Mouse (Mus musculus) neural tube, embryonic 14.5 days (tissue): ENCODE measurements at regions not wholly inside any gene's neighbourhood (a gene's known extent, or its start where the extent isn't known, plus 50 kb on each side); places are given as distances from the start of the nearest gene placed in this dataset.

ENCODE experiments used
- ATAC-seq: fragments of 200-750 bp; cut with Nextera tagmentation; 2 replicates; pipeline ENCODE4 v1.8.0; 2017; ENCODE audit warnings: low read depth, mild to moderate bottlenecking, moderate TSS enrichment, moderate library complexity
- H3K27ac ChIP-seq: fragments of 300-500 bp; sonication (generic); 2 replicates; pipeline ENCODE4 v1.5.1; 2014; ENCODE audit warnings: low read depth, mild to moderate bottlenecking, control low read depth, low read length, moderate library complexity, mixed read lengths
- H3K27me3 ChIP-seq: fragments of 300-500 bp; sonication (generic); 2 replicates; pipeline ENCODE4 v1.6.1; 2014; ENCODE audit warnings: low read length; ENCODE audit not compliant: control insufficient read depth, insufficient read depth
- H3K36me3 ChIP-seq: fragments of 300-500 bp; sonication (generic); 2 replicates; pipeline ENCODE4 v1.6.1; 2014; ENCODE audit warnings: low read length, mixed read lengths; ENCODE audit not compliant: control insufficient read depth, insufficient read depth
- H3K4me1 ChIP-seq: fragments of 300-500 bp; sonication (generic); 2 replicates; pipeline ENCODE4 v1.6.1; 2014; ENCODE audit warnings: low read length; ENCODE audit not compliant: control insufficient read depth, insufficient read depth
- H3K4me2 ChIP-seq: fragments of 300-500 bp; sonication (generic); 2 replicates; pipeline ENCODE4 v1.6.1; 2014; ENCODE audit warnings: mild to moderate bottlenecking, low read depth, low read length, control low read depth
- H3K4me3 ChIP-seq: fragments of 300-500 bp; sonication (generic); 2 replicates; pipeline ENCODE4 v1.5.1; 2014; ENCODE audit warnings: low read depth, low read length, control low read depth, mixed read lengths
- H3K9ac ChIP-seq: fragments of 300-500 bp; sonication (generic); replicated peaks from 2 replicates; pipeline ENCODE4 v1.6.1; 2014; ENCODE audit warnings: low read depth, mild to moderate bottlenecking, control low read depth, low read length, mixed read lengths
- H3K9me3 ChIP-seq: fragments of 300-500 bp; sonication (generic); 2 replicates; pipeline ENCODE4 v1.6.1; 2016; ENCODE audit warnings: low read length; ENCODE audit not compliant: control insufficient read depth
- WGBS: fragments of 180-500 bp; shearing (Covaris S2); extraction: QIAGEN DNeasy Blood & Tissue Kit; methylation state at CpG from one replicate; pipeline ENCODE4 v1.1.7; 2014; 5-methylcytosine and 5-hydroxymethylcytosine counted together

DNA sequence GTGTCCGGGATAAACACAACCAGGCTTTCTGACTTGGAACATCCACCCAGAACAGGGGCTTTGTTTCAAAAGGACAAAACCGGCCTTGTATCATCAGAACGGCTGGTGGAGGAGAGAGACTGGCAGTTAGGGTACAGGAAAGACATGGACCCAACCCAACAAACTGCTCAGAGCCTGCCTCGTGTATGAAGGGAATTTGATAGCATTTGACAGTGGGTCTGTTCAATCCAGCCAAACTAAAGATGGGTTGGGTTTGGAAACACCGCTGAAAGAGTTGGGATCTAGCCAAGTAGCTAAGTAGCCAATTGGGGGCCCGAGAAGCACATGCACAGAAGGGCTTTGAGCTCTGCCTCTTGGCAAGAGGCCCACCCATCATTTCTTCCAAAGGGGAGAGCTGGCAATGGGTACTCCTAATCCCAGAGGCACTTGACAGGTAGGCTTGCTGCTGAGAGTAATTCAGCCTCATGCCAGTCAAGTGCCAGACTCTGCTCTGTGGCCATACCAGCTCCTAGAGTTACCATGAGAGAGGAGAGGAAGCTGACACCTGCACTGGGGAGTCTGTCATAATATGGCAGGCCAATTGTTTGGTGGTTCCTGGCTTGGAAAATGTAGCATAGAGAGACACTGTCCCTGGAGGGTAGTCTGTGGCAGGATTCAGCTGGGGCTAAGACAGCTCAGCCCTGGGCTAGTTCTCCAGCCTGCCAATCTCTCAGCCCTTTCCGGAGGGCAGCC lies 231.1 kb upstream of the Slc24a2 start:
- H3K9me3 ChIP-seq: no peaks in the 10 kb centered on the region
- no peak overlapping the region for H3K4me2 ChIP-seq
- no peak overlapping the region for H3K9ac ChIP-seq
- ATAC-seq: peak; percentile 91
- no peaks in the 10 kb centered on the region for H3K36me3 ChIP-seq
- no peaks in the 10 kb centered on the region for H3K27me3 ChIP-seq
- H3K4me3 ChIP-seq: no peak overlapping the region
- H3K4me1 ChIP-seq: no peaks in the 10 kb centered on the region
- H3K27ac ChIP-seq: no peak overlapping the region
- WGBS: 51% methylated on average over 7 of the region's 7 CpGs

DNA sequence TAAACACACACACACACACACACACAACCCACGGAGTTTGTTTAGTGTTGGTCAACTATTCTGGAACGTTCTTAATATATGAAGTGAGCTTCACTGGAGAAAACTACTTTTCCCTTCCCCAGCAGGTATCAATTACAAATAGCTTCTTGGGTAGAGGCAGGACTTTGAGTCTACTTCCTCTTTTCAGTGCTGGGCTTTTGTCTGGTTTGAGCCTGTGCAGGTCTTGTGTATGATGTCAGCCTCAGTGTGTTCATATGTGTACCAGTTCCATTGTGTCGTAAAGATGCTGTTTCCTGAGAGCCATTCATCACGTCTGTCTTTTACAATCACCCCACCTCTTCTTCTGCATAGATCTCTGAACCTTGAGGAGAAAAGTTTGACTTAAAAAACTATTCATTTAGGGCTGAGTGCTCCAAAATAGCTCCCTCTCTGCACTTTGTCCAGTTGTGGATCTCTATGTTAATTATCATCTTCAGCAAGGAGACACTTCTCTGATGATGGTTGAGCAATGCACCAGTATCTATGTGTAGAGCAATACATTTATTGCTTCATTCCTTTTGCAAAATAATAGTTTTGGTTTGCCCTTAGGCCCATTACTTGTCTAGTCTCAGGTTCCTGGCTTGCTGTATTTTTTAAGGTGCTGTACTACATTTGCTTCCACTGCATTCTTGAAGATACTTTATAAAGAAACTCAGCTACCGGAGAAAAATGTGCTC lies 225.7 kb upstream of the Slc24a2 start:
- H3K27me3 ChIP-seq: no peaks in the 10 kb centered on the region
- no peak for ATAC-seq
- 87% methylated on average over 5 of the region's 5 CpGs for WGBS

DNA sequence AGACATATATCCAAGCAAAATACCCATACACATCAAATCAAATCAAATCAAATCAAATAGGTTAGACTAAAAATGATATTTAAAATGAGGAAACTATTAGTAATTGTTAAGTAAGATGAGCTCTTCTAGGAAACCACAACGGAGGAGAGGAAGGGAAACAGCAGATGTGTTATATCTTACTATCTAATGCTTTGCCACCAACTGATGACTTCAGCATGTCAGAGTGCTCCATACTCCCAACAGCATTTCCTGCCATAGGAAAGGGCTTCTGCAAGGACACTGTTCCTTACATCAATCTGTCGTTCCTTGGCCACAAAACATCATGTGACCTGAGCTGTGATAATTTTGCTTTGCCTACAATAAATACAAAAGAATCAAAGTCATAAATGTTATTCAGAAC lies 221.8 kb upstream of the Slc24a2 start:
- no peak for ATAC-seq
- Histone ChIP-seq H3K27ac (no peak overlapping the region), H3K9me3 (no peaks in the 10 kb centered on the region), H3K4me3 (no peak overlapping the region), H3K36me3 (no peaks in the 10 kb centered on the region), H3K27me3 (no peaks in the 10 kb centered on the region), H3K4me1 (no peaks in the 10 kb centered on the region), H3K9ac (no peak overlapping the region), H3K4me2 (no peak overlapping the region)
- 92% methylated on average over 2 of the region's 2 CpGs for WGBS

More for the DNA sequence above, 225.7 kb upstream of the Slc24a2 start:
- Histone ChIP-seq H3K4me3 (no peak overlapping the region), H3K9ac (no peak overlapping the region), H3K4me1 (no peaks in the 10 kb centered on the region), H3K4me2 (no peak overlapping the region), H3K27ac (no peak overlapping the region), H3K9me3 (no peaks in the 10 kb centered on the region), H3K36me3 (no peaks in the 10 kb centered on the region)

DNA sequence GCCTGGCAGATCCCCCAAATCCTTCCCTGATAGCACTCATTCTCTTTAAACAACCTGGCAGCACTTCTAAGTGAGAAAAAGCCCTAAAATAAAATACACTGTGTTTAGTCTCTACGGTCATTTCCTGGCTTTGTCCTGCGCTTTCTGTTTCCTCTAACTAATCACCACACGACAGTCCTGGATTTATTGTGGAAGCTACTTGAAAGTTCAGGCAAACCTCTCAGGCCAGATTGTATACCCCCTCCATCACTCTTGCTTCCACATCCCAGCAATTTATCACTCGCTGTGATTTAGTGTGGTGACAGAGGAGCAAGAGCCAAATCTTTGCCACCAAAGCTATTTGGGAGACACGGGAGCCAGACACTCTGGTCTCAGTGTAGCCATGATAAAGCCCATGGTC lies 221.0 kb upstream of the Slc24a2 start:
- ATAC-seq: peak; percentile 28; the same call in 1 of the 2 replicates
- H3K9me3 ChIP-seq: no peaks in the 10 kb centered on the region
- no peak overlapping the region for H3K4me3 ChIP-seq
- no peaks in the 10 kb centered on the region for H3K27me3 ChIP-seq
- no peaks in the 10 kb centered on the region for H3K4me1 ChIP-seq
- no peak overlapping the region for H3K9ac ChIP-seq
- no peak overlapping the region for H3K27ac ChIP-seq
- H3K4me2 ChIP-seq: no peak overlapping the region
- WGBS: 7% methylated on average over 5 of the region's 5 CpGs
- H3K36me3 ChIP-seq: no peaks in the 10 kb centered on the region

DNA sequence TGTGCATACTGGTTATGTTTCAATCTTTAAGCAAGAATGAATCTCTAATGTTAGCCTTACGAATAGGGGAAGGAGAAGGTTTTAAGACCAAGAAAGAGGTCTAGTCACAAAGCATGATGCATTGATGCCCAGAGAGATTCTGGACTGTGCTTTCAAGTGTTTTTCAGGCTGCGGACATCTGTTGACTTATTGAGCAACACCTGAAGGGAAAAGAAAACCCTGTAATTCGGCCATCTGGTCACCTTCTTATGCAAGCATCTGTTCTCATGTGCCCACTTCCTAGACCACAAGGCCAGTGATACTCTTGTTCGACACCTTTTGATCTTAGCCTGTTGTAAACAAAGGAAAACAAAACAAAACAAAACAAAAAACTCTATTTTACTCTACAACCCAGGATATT lies 218.1 kb upstream of the Slc24a2 start:
- Histone ChIP-seq H3K27me3 (no peaks in the 10 kb centered on the region), H3K4me3 (no peak overlapping the region), H3K4me1 (no peaks in the 10 kb centered on the region), H3K9ac (no peak overlapping the region), H3K9me3 (no peaks in the 10 kb centered on the region), H3K4me2 (no peak overlapping the region), H3K27ac (no peak overlapping the region), H3K36me3 (no peaks in the 10 kb centered on the region)
- WGBS: 75% methylated on average over 4 of the region's 4 CpGs
- no peak for ATAC-seq

DNA sequence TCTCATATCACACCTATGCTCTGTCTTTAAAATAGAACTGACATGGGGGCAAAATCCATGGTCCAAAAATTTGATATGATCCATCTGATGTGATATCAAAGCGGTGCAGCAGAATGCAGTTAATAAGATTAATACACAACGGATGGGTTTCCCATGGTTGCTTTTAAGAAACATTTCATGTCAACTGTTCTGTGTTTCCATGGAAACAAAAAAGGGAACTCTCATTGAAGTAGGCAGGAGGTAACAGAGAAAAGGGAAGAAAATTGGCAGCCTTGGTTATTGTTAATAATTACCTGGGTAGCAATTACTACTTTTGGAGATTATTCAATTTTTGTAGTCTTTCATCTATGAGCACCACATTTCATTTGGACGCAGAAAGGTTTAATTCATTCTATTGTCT lies 216.6 kb upstream of the Slc24a2 start:
- Histone ChIP-seq H3K36me3 (no peaks in the 10 kb centered on the region), H3K9me3 (no peaks in the 10 kb centered on the region), H3K27me3 (no peaks in the 10 kb centered on the region), H3K4me2 (no peak overlapping the region), H3K27ac (no peak overlapping the region), H3K9ac (no peak overlapping the region), H3K4me1 (no peaks in the 10 kb centered on the region), H3K4me3 (no peak overlapping the region)
- WGBS: 76% methylated on average over 3 of the region's 3 CpGs
- ATAC-seq: no peak

DNA sequence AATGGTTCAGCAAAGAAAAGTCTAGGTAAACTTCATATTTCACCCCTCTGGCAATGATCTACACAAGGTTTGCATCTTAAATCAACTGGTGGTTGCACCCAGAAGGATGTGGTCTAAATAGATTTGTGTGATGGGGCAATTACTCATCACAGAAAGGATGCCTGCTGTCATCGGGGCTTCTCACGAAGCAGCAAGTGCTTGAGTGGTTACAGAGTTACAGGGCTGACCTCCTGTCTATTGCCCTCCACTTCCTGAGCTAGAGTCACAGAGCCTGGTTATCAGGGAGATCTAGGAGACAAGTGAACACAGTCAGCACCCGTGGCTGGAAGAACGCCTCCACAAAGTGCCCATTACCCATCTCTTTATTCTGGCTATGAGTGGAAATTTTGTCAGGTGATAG lies 203.9 kb upstream of the Slc24a2 start:
- WGBS: 80% methylated on average over 4 of the region's 4 CpGs
- no peak for ATAC-seq
- H3K9me3 ChIP-seq: no peaks in the 10 kb centered on the region

DNA sequence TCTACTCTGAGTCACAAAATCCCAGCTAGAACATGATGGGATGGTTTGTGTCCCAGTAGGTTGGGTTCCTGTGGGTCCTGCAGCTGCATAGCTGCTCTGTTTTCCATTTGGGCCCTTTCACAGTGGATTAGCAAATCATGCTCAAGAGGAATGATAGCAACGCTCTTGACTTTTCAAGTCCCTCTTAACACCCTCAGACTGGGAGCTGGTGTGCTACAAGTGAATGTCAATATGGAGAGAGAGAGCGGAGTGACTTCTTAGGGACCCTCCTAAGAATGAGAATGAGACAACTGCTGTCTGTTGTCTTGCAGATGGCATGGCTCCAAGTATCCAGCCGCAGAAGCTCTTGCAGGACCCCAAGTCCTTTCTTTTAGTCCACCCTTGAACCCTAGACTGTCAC lies 198.1 kb upstream of the Slc24a2 start:
- Histone ChIP-seq H3K36me3 (no peaks in the 10 kb centered on the region), H3K4me2 (no peak overlapping the region), H3K9ac (no peak overlapping the region), H3K4me3 (no peak overlapping the region), H3K9me3 (no peaks in the 10 kb centered on the region), H3K27me3 (no peaks in the 10 kb centered on the region), H3K27ac (no peak overlapping the region), H3K4me1 (no peaks in the 10 kb centered on the region)
- 76% methylated on average over 3 of the region's 3 CpGs for WGBS
- no peak for ATAC-seq

More for the DNA sequence above, 203.9 kb upstream of the Slc24a2 start:
- Histone ChIP-seq H3K27me3 (no peaks in the 10 kb centered on the region), H3K4me2 (no peak overlapping the region), H3K4me3 (no peak overlapping the region), H3K36me3 (no peaks in the 10 kb centered on the region), H3K4me1 (no peaks in the 10 kb centered on the region), H3K9ac (no peak overlapping the region), H3K27ac (no peak overlapping the region)

DNA sequence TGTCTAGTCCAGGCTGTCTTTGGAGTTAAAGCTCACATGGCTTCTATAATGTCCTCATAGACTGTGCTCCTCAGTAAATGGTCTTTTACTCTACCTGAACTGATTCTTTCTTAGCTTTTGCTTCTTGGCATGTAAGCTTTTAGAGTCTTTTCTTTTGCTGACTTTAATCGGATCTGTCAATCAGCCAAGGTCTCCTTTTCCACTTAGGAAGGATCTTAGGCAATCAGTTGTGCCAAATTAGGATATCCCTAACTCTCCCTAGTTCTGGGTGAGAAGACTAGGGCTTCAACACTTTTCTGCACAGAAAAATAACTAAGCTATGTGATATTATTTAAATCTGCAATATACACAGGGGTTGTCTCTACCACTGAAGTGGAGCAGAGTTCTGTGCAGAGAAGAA lies 193.8 kb upstream of the Slc24a2 start:
- H3K27ac ChIP-seq: no peak overlapping the region

More for the DNA sequence above, 193.8 kb upstream of the Slc24a2 start:
- H3K4me1 ChIP-seq: no peaks in the 10 kb centered on the region
- no peak overlapping the region for H3K4me3 ChIP-seq
- H3K9ac ChIP-seq: no peak overlapping the region
- H3K4me2 ChIP-seq: no peak overlapping the region
- WGBS: 87% methylated on average over 1 of the region's 1 CpGs
- H3K27me3 ChIP-seq: no peaks in the 10 kb centered on the region
- no peaks in the 10 kb centered on the region for H3K9me3 ChIP-seq
- H3K36me3 ChIP-seq: no peaks in the 10 kb centered on the region
- no peak for ATAC-seq
